Mouse (Mus musculus) skeletal muscle tissue, adult 2 months (tissue): ENCODE data around the gene Haus8.
"Not testable (repeated sequence)": the region's sequence is repeated elsewhere in the genome, so short reads cannot be mapped to it uniquely, and the experiment has no call there.

Source experiments
- DNase-seq: peaks from one replicate; pipeline ENCODE4 v3.0.0-alpha.2; 2012; ENCODE audit warnings: low read depth, low spot score

The Haus8 gene

DNA sequence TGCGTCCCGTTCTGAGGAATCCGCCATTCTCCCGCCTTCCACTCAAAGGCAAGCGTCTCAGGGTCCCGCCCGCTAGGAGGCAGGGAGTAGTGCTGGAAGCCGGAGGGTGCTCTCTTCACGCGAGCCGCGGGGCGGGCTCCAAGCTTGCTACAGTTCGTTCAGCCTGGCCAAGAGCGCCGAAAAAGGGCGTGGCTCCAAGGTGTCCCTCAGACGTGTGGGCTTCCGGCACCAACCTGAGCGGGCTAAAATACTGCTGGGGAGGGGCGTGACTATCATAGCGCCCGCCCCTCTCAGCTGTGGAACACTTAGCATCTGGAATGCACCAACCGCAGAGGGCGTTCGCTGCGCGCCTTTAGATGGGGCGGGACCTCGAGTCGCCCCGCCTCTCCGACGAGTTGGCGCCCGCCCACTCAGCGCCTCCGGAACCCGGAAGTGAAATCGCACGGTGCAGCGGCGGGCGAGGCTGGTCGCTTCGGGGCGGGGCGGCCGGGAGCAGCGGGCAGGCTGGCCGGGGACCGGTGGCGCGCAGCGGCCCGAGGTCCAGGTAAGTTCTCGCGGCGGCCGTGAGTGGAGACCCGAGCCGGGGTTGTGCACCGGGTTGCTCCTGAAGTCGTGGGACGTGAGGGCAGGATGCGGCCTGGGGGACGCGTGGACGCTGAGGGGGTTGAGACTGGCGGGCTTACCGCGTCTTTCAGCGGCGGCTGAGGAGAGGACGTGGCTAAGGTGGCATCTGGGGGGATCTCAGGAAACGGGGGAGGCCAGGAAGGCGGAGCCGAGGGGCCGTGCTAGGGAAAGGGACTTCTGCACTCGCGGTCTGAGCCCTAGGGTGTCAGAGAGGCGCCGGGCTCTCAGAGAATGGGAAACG lies at the start of gene Haus8, which contains the start of gene Myo9b:
Haus8 (minus strand) TSS at position 649 of the 865 bp plus-strand sequence.
Myo9b (plus strand) TSS at position 429 of the 865 bp plus-strand sequence.
- DNase-seq: peak; percentile 98

DNA sequence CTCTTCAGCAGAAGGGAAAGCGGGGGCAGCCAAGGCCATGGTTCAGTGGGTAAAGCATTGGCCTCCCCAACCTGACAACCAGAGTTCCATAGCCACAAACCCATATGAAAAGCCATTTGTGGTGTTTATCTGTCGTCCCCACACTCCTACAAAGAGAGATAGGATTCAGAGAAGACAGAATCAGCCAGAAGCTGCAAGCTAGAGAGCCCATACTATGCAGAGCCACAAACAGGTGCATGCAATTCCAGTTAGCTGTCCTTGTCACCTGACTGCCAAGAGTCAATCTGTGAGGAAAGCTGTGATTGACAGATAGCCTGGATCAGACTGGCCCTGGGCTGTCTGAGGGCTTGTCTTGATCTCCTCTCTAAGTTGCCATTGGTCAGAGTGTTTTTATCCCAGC lies 47.0 kb upstream of the Haus8 start:
- DNase-seq: not testable (repeated sequence)

DNA sequence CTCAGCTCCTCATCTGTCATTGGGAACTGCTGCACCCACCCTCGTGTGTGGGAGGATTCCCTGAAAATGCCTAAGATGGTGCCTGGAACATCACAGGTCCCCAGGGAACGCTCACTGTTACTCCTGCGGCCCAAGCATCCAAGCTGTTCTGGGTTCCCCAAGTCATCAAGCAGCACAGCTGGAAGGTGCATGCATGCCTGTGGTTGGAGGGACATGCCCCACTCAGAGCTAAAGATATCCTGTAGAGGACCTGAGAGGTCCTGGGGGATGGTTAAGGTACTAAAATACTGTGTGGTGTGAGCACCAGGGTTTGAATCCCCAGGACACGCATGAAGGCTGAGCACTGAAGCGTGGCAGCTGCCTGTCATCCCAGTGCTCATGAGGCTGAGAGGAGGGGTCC lies 45.9 kb upstream of the Haus8 start:
- DNase-seq: not testable (repeated sequence)

DNA sequence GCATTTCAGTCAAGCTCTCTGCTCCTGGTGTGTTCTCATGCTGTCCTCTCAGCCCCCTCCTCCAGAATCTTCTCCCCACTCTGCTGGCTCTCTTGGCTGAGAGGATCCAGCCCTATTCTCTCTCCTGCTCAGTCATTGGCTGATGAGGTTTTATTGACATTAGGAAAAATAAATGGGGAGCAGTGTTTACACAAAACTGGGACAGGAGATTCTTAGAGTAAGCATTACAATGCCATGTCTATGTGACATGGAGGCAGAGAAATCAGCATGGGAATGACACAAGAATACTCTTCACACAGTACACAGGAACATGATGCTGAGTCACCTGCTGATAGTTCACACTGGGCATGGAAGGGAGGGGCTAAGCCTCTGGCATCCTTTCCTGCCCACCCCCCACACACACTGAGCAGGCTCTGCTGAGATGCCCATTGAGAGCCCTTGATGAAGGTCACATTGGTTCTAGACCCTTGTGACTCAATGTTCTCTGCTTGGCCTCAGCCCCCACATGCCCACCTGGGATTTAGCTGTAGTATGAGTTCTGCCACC lies 43.8 kb upstream of the Haus8 start:
- no peak for DNase-seq

DNA sequence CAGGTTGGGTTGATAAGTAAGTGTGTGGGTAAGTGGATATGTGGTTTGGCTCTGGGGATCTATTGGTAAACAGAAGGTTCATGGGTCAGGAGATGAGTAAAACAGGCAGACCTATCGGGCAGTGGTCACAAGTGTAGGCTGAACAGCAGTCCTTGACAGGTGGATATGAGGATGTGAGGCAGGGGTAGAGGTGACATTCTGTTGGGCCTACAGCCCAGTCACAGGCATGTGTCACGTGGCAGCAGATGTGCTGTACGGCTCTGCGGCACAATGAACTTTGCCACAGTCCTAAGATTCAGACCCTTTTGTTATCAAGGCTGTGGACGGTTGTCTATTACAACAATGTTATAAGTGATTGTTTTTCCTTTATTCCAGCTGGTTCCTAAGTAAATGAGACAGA lies 43.2 kb upstream of the Haus8 start:
- DNase-seq: no peak

DNA sequence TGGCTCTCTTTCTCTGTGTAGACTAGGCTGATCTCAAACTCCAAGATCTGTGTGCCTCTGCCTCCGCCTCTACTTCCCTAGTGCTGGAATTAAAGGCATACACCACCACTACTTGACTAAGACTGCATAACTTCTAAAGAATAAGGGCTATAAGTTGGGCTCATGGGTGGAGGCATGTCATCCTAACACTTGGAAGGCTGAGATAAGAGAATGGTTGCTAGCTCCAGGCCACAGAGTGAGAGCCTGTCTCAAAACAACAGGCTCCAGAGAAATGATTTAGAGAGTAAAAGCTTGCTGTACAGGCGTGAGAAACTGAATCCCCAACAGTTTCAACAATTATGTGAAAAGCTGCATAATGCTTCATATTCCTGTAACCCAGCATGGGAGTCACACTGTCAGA lies 41.2 kb upstream of the Haus8 start:
- DNase-seq: no peak

DNA sequence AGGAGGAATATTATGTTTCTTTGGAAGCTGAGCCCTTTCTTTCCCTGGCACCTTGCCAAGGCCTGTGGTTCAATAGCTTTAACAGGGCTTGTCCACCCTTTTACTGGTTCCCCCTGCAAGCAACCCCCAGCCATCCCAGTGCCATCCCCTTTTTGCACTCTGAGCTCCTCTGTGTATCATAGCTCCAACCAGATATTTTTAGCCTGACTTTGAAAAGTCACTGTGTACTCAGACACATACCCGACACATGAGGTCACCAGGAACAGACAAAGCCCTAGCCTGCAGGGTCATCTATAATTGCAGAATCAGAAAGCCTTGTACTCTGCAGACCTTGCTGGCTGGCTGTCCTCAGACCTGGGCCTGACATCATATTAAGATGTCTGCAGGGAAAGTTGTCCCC lies 40.0 kb upstream of the Haus8 start:
- peak; percentile 73 for DNase-seq

DNA sequence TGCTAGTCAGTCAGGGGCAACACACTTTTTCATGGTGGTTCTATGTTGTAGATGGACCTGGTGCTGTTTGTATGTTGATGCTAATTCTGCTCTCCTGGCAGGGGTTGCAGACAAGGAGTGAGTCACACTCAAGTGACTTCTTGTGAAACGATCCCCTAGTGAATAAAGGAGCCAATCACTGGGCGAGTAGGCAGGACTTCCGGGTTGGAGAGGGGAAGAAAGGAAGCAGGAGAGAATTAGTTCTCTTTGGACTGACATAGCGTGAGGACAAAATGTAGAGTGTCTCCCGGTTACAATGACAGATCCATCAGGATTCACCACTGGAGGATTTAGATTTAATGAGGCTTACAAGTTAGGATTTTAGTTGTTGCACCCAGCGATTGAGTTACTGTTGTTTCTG lies 37.7 kb upstream of the Haus8 start:
- DNase-seq: peak; percentile 52

DNA sequence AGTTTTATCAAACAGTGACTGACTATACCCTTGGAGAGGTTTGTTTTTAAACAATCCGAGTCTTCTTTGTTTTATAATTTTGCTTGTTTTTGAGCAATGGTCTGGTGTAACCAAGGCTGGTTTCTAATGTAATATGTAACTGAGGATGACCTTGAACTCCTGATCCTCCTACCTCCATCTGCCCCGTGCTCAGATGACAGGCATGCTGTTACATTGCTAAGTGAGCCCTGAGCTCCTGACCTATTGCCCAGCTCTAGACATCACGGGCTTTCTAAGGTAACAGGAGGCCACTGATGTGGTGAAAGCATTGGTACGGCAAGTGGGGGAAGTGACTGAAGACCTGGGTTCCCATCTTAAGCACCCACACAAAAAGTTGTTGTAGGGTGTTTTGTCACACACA lies 35.2 kb upstream of the Haus8 start:
- no peak for DNase-seq

DNA sequence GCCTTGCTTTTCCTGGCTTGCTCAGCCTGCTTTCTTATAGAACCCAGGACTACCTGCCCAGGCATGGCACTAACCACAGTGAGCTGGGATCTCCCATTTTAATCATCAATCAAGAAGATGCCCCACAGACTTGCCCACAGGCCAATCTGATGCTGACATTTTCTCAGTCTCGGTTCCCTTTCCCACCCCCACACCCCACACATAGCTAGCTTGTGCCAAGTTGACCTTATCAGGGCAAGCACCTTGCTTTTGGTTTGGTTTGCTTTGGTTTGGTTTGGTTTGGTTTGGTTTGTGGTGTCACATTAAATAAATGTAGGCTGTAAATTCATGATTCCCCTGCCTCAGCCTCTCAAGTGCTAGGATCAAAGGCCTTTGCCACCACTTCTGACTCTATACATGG lies 34.6 kb upstream of the Haus8 start:
- no peak for DNase-seq

DNA sequence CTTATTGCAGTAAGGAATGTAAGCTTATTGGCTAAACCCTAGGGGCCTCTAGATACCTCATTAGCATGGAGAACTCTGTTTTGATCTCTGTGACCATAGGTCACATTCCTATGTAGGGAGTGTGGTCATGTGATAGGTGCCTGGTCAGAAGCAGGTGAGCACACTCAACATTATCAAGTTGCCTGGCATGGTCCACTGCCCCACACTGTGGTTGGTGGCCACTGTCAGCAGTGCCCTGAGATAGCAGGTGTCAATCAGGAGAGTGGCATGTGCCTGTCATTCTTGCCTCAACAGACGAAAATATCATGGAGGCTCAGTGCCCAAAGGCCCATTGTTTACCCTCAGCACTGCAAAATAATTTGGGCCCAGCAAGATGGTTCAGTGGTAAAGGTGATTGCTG lies 33.3 kb upstream of the Haus8 start:
- DNase-seq: no peak

DNA sequence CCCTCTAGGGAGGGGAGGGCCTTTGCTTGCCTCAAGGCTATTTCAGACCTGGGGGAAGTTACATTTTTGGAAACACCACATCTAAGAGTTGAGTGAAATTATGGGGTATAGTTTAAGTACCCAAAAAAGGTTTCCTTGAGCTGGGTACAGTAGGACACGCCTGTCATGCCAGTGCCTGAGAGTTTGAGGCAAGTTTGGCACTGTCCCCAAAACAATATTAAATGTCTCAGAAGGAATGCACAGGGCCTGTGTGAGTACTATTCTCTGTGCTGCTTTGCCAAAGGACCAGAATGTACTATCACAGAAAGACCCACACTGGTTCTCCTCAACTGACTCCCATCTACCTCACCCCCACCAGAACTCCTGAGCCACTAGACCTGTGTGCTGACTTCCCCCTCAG lies 30.9 kb upstream of the Haus8 start:
- peak; percentile 36 for DNase-seq

DNA sequence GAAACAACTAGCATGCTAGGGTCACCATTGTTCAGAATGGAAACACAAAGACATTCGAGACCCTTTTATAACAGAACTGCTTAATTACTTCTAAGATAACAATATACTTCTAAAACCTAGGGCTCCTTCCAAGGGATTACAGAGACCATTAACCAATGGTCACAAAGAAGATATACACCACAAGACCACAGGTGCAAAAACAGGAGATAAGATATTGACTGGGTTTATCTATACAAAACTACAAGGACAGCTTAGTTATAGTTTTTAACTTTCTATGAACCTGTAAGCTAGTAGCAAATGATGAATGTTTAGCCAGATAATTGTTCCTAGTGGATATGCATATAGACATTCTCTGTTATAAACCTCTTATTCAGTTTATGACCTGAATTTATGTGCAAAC lies 30.1 kb upstream of the Haus8 start:
- DNase-seq: no peak

DNA sequence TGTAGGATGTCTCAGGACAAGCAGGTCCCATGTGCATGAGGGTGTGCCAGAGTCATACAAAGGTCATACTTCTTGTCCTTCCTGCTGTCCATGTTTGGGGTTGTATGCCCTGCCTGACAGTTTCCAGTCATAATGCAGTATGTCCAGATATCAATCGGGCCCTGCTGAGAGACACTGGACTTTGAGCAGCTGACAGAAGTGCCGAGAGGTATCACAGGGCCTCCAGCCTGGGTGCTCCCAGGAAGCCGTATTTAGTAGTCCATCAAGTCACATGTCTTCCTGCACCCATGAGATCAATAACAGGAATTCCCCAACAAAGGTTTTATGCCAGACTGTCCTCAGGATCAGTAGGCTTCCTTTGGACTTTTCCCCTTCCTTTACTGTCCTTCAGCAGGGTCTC lies 27.0 kb upstream of the Haus8 start:
- DNase-seq: no peak

DNA sequence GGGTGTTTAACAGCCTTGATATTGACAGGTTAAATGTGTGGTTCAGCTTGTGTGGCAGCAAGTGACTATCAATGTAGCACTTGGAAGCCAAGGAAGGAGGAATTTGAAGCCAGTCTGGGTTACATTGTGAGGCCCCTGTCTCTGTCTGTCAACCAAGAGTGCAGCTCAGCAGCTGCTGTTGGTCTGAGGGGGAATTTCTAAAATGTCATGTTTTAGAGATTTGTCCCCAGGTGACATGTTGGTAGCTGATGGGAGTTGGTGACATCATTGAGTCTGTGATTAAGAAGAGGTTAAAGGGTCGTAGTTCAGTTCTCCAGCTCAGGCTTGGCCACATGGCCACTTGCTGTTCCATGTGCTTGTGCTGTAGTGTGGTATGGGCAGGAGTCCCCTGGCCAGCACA lies 24.7 kb upstream of the Haus8 start:
- DNase-seq: no peak

DNA sequence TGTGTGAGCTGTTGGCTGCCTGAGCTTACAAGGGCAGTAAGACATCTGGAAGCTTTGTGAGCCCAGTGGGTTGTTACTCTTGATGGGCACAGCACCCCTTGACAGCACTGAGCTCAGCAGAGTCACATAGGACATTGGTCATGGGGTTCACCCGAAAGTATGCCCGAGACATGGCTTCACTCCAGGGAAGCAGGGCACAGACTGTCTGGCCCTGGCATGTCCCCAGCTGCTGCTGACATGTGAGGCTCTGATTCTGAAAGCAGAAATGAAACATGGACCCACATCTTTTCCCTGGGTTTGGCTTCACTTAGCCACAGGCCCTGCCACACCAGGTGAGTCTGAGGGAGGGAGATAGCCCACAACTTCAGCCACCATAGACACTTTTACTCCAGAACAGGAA lies 24.1 kb upstream of the Haus8 start:
- peak; percentile 27 for DNase-seq

DNA sequence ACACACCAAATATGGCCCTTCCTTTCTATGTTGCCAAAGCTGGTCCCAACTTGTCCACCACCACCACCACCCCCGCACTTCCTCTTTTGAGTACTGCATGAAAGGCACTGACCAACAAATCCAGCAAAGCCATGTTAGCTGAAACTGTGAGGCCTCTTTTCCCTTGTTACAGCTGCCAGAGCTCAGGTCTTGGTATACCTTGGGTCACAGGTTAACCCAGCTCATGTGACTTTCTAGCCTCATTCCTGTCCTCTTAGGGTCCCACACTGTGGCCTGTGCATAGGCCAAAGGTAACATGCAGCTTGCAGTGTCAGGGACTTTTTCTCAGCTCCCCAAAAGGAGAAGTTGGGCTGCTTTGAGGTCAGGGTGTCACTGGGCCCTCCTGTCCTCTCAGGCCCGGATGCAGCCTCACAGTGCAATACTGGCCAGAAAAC lies 23.5 kb upstream of the Haus8 start:
- no peak for DNase-seq

DNA sequence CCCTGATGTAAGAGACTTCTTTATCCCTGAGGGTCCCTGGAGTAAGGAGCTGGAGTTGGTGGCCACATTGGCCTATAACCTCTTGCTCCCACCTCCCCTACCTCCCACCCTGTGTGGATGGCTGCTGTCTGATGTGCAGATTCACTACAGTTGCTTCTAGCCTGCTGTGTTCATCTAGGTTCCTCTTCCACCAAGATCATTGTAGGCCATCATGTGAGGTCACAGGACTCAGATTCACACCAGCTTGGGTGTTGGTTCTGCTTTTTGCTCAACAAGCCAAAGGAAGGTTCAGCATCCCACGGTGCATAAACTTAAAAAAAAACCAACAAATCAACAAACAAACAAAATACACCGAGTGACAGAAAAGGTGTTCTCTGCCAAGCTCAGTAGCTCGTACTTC lies 21.2 kb upstream of the Haus8 start:
- not testable (repeated sequence) for DNase-seq

DNA sequence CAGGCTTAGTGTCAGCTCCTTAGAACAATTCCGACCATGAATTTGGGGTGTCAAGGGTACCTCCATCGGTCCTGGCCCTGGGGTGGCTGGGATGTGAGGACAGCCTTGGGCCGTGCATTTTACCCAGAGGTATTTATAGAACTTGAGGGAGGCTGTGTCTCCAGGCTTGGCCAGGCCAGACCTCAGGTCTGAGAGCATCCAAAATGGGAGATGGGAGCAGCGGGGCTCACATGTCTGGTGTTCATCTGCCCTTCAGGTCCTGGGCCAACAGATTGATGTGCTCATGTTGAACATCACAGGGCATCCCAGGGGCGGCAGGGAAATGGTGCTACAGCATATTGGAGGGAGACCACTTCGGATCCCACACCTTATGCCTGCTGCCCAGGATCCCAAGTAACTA lies 18.6 kb upstream of the Haus8 start:
- DNase-seq: no peak

DNA sequence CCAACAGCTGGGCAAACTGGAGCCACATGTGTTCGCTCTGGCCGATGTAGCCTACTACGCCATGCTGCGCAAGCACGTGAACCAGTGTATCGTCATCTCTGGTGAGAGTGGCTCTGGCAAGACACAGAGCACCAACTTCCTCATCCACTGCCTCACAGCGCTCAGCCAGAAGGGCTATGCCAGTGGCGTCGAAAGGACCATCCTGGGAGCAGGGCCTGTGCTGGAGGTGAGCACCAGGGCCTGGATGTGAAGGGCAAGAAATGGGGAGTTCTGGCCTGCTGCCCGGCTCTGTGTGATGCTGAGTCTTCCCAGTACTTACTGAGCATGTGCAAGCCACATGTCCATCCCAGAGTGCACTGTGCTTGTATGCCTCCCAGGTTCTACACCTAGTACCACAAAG lies 18.2 kb upstream of the Haus8 start:
- no peak for DNase-seq

DNA sequence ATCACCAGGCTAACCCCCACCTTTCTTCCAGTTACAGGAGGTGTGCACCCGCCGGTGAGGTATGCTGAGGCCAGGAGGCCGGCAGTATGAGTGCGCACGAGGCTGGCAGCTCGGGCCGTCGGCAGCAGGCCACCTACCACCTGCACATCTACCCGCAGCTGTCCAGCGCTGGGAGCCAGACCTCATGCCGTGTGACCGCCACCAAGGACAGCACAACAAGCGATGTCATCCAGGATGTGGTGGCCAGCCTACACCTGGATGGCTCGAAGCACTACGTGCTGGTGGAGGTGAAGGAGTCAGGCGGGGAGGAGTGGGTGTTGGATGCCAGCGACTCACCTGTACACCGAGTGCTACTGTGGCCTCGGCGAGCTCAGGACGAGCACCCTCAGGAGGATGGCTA lies 17.5 kb upstream of the Haus8 start:
- no peak for DNase-seq

DNA sequence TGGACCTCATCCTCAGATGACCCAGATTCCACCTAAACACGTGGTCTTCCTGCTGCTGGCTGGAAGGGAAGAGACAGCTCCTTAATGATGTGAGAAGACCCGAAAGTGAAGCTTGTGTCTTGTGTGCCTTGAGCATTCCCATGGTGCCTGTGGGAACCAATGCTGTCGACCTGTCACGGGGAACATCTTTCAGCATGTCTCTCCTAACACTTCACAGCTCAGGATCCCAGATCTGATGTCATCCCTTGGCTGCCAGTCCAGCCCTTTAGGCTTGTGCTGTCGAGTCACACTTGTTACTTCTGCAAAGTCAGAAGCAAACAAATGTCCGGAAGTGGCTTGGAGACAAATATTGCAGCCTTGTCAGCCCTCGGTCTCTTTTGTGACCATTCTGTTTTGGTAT lies 16.4 kb upstream of the Haus8 start:
- DNase-seq: peak; percentile 35

DNA sequence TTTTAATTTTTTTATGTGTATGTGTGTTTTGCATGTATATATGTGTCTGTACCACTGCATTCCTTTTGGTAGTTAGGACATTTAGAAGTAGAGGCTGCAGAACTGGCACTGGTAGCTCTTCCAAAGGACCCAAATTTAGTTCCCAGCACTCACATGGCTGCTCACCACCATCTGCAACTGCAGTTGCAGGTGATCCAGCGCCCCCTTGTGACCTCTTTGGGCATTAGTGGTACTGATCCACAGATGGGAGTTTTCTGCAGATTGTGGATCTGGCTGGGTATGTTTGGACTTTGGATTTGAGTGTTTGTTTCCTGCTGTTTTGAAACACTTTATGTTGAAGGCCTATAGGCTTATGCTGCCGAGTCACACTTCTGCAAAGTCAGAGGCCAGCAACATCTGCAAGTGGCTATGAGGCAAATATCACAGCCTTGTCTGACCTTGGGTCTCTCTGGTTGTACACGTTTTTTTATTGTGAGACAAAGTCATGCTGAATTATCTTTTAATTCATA lies 15.8 kb upstream of the Haus8 start:
- no peak for DNase-seq
